14 mouse cellular contexts compared by ENCODE assay signal in the genomic region with DNA sequence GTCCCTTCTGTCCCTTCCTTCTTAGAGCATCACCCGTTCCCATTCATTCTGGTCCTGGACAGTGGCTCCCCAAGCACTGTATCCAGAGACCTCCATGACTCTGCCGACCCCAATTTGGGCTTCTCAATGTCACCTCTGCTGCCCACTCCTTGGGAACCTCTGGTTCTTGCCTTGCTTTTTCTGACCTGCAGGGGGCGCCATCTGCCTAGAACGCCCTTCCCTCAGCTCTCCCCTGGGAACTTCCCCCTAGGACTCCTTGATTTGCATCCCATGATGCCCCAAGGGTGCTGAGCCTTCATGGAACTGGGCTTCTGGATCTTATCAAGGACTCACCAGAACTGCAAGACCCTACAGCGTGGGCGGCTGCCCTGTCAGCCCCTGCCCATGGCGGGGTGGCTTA.
DNase-seq lines count a peak whose midpoint lies in the region; ATAC-seq and TF ChIP-seq lines count a peak whose summit lies in the region.
"Had no signal": no experiment of that assay in that cellular context is flagged by ENCODE, and none has a peak within 500 bp of the region (broad histone marks: within the 10 kb centered on the region; RNA-seq: fewer than 3 reads in every experiment).

No protein-coding gene starts in this region.

- peak; percentile 46 for TF ChIP-seq CTCF in kidney, adult 2 months (conservative IDR thresholded peaks at IDR 0.05; ENCODE audit: insufficient read depth, insufficient read length, low read depth, low read length)
- peak; percentile 89 for TF ChIP-seq CTCF in testis, adult 2 months (IDR thresholded peaks at IDR 0.05; ENCODE audit: control insufficient read depth, insufficient read depth, insufficient replicate concordance, low read depth, low read length)
- peak; percentile 48 for TF ChIP-seq CTCF in brain, embryonic 14.5 days (IDR thresholded peaks at IDR 0.05; ENCODE audit: borderline replicate concordance, extremely low read depth, insufficient read depth, insufficient read length)
- TF ChIP-seq CTCF in small intestine, adult 2 months (IDR thresholded peaks at IDR 0.05; ENCODE audit: extremely low read depth, insufficient read length, insufficient replicate concordance, low read depth, low read length): peak; percentile 58; the same call in 1 of the 2 replicates

- DNase-seq in kidney, adult 2 months: no peak
- DNase-seq in kidney, postnatal 14 days: no peak
- DNase-seq in testis, postnatal 10 days (ENCODE audit: low spot score): no peak
- DNase-seq in brain, embryonic 14.5 days (ENCODE audit: low read depth): no peak
- DNase-seq: adrenal gland, postnatal 10 days; cerebellum, adult 9-10 months; heart, adult 18-20 months; heart, postnatal 4 days; midbrain, embryonic 14.5 days had no signal

- no peak overlapping the region for H3K27ac ChIP-seq in kidney, adult 2 months (ENCODE audit: insufficient read depth, low read depth, low read length)
- H3K27ac ChIP-seq in testis, adult 2 months (ENCODE audit: control insufficient read depth, insufficient read depth, low read depth, low read length): no peak overlapping the region
- no peak overlapping the region for H3K27ac ChIP-seq in small intestine, adult 2 months (ENCODE audit: insufficient read depth, low read depth, low read length)
- no peak overlapping the region for H3K27ac ChIP-seq in midbrain, embryonic 13.5 days
- H3K27ac ChIP-seq: embryonic facial prominence, embryonic 15.5 days had no signal

- H3K27me3 ChIP-seq in kidney, adult 2 months (replicated peaks; ENCODE audit: control insufficient read depth, insufficient read depth, low read length): no peaks in the 10 kb centered on the region
- H3K27me3 ChIP-seq in testis, adult 2 months (ENCODE audit: control insufficient read depth, insufficient read depth, low read length): no peaks in the 10 kb centered on the region
- no peaks in the 10 kb centered on the region for H3K27me3 ChIP-seq in small intestine, adult 2 months (ENCODE audit: control insufficient read depth, insufficient read depth, low read length)
- peaks cover 11% of the 10 kb centered on the region; the same call in 1 of the 2 replicates for H3K27me3 ChIP-seq in midbrain, embryonic 13.5 days

- H3K4me2 ChIP-seq in midbrain, embryonic 13.5 days (replicated peaks): no peak overlapping the region
- H3K4me2 ChIP-seq: embryonic facial prominence, embryonic 15.5 days had no signal

- H3K36me3 ChIP-seq in kidney, adult 2 months (ENCODE audit: control insufficient read depth, insufficient read depth, low read length): no peaks in the 10 kb centered on the region
- no peaks in the 10 kb centered on the region for H3K36me3 ChIP-seq in testis, adult 2 months (ENCODE audit: control insufficient read depth, insufficient read depth, low read length)
- H3K36me3 ChIP-seq in small intestine, adult 2 months (ENCODE audit: control insufficient read depth, insufficient read depth, low read length): no peaks in the 10 kb centered on the region
- H3K36me3 ChIP-seq in midbrain, embryonic 13.5 days: peaks cover 62% of the 10 kb centered on the region
- H3K36me3 ChIP-seq: embryonic facial prominence, embryonic 15.5 days had no signal

- no peaks in the 10 kb centered on the region for H3K9me3 ChIP-seq in midbrain, embryonic 13.5 days
- H3K9me3 ChIP-seq: embryonic facial prominence, embryonic 15.5 days had no signal

- H3K9ac ChIP-seq in midbrain, embryonic 13.5 days (replicated peaks): no peak overlapping the region
- H3K9ac ChIP-seq: embryonic facial prominence, embryonic 15.5 days had no signal

- no peaks in the 10 kb centered on the region for H3K4me1 ChIP-seq in kidney, adult 2 months (ENCODE audit: control insufficient read depth, insufficient read depth, low read length)
- peaks cover 2% of the 10 kb centered on the region; the same call in 1 of the 2 replicates for H3K4me1 ChIP-seq in testis, adult 2 months (ENCODE audit: control insufficient read depth, insufficient read depth, low read length)
- peaks cover 26% of the 10 kb centered on the region for H3K4me1 ChIP-seq in small intestine, adult 2 months (ENCODE audit: control insufficient read depth, insufficient read depth, insufficient read length, low read length)
- H3K4me1 ChIP-seq in midbrain, embryonic 13.5 days (replicated peaks): no peaks in the 10 kb centered on the region

- 70% methylated on average over 7 of the region's 7 CpGs for WGBS in kidney, adult 2 months
- WGBS in small intestine, adult 2 months: 72% methylated on average over 7 of the region's 7 CpGs
- WGBS in midbrain, embryonic 13.5 days: 74% methylated on average over 7 of the region's 7 CpGs

- no peak overlapping the region for H3K4me3 ChIP-seq in kidney, adult 2 months (ENCODE audit: insufficient read depth, low read depth, low read length)
- no peak overlapping the region for H3K4me3 ChIP-seq in testis, adult 2 months (ENCODE audit: control insufficient read depth, low read depth, low read length)
- H3K4me3 ChIP-seq in small intestine, adult 2 months (ENCODE audit: low read depth, low read length): no peak overlapping the region
- no peak overlapping the region for H3K4me3 ChIP-seq in midbrain, embryonic 13.5 days (replicated peaks)
- H3K4me3 ChIP-seq: embryonic facial prominence, embryonic 15.5 days had no signal

- TF ChIP-seq POLR2A in kidney, adult 2 months (IDR thresholded peaks at IDR 0.05; ENCODE audit: low read depth, low read length): no peak
- no peak for TF ChIP-seq POLR2A in testis, adult 2 months (IDR thresholded peaks at IDR 0.05; ENCODE audit: control insufficient read depth, low read depth, low read length)
- no peak for TF ChIP-seq POLR2A in brain, embryonic 14.5 days (IDR thresholded peaks at IDR 0.05; ENCODE audit: borderline replicate concordance, extremely low read depth, insufficient read depth, insufficient read length, poor library complexity, severe bottlenecking)
- TF ChIP-seq POLR2A in small intestine, adult 2 months (IDR thresholded peaks at IDR 0.05; ENCODE audit: low read depth, low read length): no peak

- ATAC-seq in midbrain, embryonic 13.5 days: no peak
- ATAC-seq in erythroblast, adult 5-6 weeks (replicated peaks; ENCODE audit: low FRiP score, poor library complexity, severe bottlenecking): no peak
